Mouse (Mus musculus) CD4-positive helper T cell, adult 2 months (primary cell): ENCODE measurements around the gene Slc6a17.

Experiments
- DNase-seq: peaks from one replicate; pipeline ENCODE4 v3.0.0-alpha.2; 2012; ENCODE audit warnings: low read depth, missing footprints, low spot score

Slc6a17 gene

GRCm38 (mm10) chr3:107466577-107466976 is 51.2 kb downstream of the Slc6a17 start:
- peak; percentile 46 for DNase-seq

GRCm38 (mm10) chr3:107462160-107462559 is 55.7 kb downstream of the Slc6a17 start:
- DNase-seq: peak; percentile 34

- peak; percentile 7 for DNase-seq
Measured at GRCm38 (mm10) chr3:107459773-107460431, 57.9 kb downstream of the Slc6a17 start.

GRCm38 (mm10) chr3:107459196-107459772 is 58.5 kb downstream of the Slc6a17 start, which contains the start of gene Kcnc4:
Gene Kcnc4 (minus strand): TSS chr3:107459552.
- DNase-seq: peak; percentile 7

GRCm38 (mm10) chr3:107458528-107459195 is 59.2 kb downstream of the Slc6a17 start:
- DNase-seq: no peak

GRCm38 (mm10) chr3:107458104-107458503 is 59.7 kb downstream of the Slc6a17 start:
- no peak for DNase-seq

GRCm38 (mm10) chr3:107454280-107454679 is 63.5 kb downstream of the Slc6a17 start:
- DNase-seq: no peak

- no peak for DNase-seq
Measured at GRCm38 (mm10) chr3:107446822-107447221, 71.0 kb downstream of the Slc6a17 start.

- DNase-seq: no peak
Measured at GRCm38 (mm10) chr3:107443866-107444265, 74.0 kb downstream of the Slc6a17 start.

GRCm38 (mm10) chr3:107442191-107442590 is 75.6 kb downstream of the Slc6a17 start:
- DNase-seq: no peak

GRCm38 (mm10) chr3:107441306-107441705 is 76.5 kb downstream of the Slc6a17 start:
- DNase-seq: no peak

GRCm38 (mm10) chr3:107439280-107439679 is 78.5 kb downstream of the Slc6a17 start:
- DNase-seq: no peak

GRCm38 (mm10) chr3:107437666-107438065 is 80.2 kb downstream of the Slc6a17 start:
- no peak for DNase-seq

- DNase-seq: no peak
Measured at GRCm38 (mm10) chr3:107436434-107436833, 81.4 kb downstream of the Slc6a17 start.

GRCm38 (mm10) chr3:107433614-107434013 is 84.2 kb downstream of the Slc6a17 start:
- no peak for DNase-seq

- no peak for DNase-seq
Measured at GRCm38 (mm10) chr3:107431268-107431667, 86.5 kb downstream of the Slc6a17 start.

- DNase-seq: no peak
Measured at GRCm38 (mm10) chr3:107424258-107425041, 93.4 kb downstream of the Slc6a17 start.

- no peak for DNase-seq
Measured at GRCm38 (mm10) chr3:107420156-107420555, 97.7 kb downstream of the Slc6a17 start.
